Mouse (Mus musculus) frontal cortex, adult (tissue): ENCODE results near the gene Sh3bgr.
A peak's percentile ranks its signal among the peaks of the same experiment; 100 is the strongest.

Experiments
- ATAC-seq: cut with Nextera tagmentation; 2 replicates; pipeline ENCODE4 v1.9.2; 2017; ENCODE audit warnings: mild to moderate bottlenecking, moderate library complexity, mixed read lengths; ENCODE audit not compliant: low TSS enrichment

The Sh3bgr gene

DNA sequence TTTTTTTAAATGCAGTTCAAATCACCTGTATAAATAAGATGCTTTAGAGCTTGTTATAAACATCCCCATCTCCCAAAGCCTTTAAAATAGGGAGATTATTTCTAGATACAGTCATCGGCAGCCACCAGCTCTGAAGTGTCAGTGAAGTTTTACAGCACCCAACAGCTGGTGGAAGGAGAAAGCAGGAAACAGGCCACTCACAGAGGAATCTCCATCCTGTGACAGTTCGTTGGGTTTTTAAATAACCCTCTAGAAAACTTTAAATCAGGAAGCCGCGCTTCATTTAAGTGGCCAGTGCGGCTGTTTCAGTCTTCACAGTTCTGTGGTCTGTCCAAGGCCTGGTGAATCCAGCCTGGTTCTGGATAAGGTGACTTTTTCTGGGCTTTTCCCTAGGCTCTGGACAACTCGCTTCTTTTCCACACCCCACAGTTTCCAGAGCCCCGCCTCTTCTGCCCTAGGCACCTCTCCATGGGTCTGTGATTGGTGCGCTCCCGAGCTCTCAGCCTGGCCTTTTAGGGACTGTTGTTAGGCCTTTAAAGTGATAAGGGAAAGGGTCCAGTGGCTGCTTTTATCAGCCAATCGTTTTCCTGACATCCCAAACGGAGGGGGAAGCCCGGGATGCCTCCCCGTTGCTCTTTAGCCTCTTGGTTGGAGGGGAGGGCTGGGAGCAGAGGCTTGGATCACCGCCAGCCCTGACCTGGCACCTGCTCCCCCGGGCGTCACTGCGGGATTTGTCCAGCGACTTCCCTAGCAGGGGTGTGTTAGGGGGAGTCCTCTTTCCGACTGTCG is at the start of gene Sh3bgr:
TSS of gene Sh3bgr (plus strand) at position 538 of the 789 bp plus-strand sequence.
- no peak for ATAC-seq

DNA sequence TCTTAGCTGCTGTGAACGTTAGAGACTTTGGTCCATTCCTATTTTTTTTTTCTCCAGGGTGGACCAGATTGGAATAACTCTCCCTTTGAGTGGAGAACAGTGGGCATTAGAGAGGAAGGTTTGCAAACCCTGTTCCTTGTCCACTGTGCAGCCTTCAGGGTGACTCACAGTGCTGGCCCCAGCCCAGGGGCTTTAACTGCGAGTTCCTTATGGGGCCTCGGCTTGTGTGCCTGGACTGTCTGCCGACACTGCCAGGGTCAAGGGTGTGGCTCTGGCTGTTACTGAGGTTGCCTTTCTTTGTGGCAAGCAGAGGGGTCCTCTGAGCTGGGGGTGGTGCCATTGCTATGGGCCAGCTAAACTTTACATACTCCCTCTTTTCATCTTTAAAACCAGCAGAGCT is 49.3 kb upstream of the Sh3bgr start:
- ATAC-seq: no peak

DNA sequence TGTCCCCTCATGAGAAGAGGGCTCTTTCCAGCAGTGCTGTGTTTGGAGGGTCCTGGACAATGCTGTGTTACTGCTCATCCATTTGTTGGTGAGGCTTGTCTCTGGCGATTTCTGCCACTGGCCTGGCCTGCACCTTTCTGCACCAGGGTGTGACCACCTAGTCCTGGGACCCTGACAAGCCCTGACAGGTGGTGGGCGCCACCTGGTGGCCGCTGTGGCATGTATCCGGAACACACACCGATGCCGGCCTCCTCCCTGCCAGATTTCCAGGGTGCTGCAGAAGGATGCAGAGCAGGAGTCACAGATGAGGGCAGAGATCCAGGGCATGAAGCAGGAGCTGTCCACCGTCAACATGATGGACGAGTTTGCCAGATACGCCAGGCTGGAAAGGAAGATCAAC is 48.7 kb upstream of the Sh3bgr start:
- ATAC-seq: peak; percentile 61

DNA sequence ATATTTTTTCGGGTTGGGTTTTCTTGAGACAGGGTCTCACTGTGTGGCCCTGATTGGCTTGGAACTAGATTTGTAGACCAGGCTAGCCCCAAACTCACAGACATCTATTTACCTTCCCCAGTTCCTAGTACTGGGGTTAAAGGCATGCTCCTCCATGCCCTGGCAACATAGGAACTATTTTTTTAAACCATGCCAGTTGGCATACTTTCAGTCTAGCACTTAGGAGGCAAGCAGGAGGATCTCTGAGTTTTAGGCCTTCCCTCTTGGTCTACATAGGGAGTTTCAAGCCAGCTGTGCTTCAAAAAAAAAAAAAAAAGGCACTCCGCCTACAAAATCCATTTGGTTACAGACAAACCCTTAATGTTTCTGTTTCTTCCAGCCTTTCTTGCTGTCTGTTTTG is 45.8 kb upstream of the Sh3bgr start:
- no peak for ATAC-seq

DNA sequence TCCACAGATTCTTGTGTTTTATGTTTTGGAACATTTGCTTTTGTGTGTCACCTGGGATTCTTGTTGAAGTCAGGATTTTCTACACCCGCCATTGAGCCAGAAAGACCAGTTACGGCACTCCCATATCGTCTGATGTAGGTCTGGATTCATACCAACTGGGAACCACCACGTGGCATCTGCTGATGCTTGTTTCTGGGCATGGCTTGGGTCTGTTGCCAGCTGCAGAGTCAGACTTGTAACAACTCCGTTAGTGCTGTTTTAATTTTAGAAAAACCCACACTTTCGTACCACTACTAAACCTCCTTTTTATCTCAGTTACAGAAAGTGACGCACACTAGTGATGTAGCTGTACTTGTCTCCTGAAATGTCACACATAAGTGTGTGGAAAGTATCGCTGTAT is 44.2 kb upstream of the Sh3bgr start:
- ATAC-seq: peak; percentile 57

DNA sequence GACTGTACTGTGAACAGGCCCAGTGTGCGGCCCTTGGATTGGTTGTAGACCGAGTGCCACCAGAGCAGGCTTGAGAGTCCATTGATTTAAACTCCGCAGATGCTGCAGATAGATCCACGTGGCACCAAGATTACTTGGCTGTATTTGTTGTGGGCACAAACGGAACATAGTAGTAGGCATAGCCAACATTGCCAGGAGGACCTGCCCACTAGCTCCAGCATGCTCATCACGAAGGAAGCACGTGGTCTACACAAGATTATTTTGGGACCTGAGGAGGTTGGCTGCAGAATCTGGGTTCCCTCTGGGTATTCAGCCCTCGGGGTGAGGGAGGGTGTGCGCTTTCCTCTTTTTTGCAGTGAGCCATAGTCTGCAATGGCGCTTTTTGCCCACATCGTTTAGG is 43.1 kb upstream of the Sh3bgr start:
- ATAC-seq: peak; percentile 83

DNA sequence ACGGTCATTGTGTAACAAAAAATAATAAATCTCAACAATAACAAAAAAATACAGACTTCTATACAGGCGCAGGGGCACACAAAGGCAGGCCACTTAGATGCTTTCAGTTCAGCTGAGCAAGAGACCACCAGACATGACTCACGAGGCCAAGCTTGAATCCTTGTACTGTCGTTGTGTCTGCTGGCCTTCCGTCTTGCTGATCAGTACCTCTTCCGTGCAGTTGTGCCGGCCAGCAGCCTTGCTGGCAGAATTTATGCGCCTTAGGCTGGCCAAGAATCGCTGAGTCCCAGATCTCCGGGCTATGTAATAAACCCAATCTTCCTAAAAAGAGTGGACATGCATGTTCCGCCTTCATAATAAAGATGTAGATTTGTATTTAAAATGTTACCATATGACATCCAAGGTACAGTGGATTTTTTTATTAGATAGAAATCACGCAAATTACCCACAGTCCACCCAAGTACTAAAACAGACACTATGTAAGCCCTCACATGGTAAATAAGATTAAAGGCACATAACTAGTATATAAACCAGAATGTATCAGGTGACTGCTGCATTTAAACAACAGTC is 41.7 kb upstream of the Sh3bgr start:
- no peak for ATAC-seq

DNA sequence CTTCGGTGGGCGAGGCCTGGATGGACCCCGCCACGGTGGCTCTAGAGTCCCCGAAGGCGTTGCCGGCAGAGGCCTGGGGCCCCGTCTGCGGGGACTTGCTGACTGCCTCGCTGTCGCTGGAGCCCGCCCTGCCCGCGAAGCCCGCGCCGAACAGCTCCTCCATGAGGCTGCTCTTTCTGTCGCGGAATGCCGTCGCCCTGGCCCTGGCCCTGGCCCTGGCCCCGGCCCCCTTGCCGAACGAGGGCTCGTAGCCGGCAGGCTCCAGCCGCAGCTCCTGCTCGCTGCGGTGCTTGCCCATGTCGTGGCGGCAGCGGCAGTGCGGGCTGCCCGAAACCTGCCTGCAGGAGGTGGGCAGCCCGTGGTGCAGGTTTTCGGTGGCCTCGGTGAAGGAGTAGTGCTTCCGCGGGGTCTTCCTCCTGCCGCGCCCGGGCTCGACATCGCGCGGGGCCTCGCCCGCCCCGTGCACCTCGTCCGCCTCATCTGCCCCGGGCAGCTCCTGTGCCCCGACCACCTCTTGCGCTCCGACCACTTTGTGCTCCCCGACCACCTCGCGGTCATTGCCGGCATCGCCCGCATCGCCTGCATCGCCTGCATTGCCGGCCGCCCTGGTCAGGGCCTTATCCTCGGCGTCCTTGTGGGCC is 41.0 kb upstream of the Sh3bgr start:
- ATAC-seq: no peak

DNA sequence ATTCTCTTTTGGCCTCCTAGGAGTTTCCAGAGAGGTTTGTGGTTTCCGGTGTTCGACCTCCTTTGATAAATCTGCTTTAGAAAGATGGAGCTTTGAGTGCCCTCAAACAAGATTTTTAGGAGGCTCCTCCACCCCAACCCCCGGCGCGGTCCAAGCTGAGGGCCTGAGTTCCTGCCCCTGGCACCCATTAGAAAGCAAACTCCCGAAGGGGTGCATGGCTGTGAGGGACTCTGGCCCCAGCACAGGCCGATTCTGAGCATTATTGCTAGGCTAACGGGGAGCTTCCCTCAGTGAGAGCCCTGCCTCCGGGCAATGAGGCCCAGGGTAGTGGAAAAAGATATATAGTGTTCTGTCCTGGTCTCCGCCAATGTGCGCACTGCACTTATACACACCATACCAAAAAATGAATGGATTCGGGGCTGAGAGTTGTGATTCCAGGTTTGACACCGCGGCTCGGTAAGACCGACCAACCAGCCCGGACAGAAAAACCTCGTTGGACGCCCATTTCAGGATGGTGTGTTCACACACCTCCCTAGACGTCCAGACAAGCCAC is 40.4 kb upstream of the Sh3bgr start:
- no peak for ATAC-seq

DNA sequence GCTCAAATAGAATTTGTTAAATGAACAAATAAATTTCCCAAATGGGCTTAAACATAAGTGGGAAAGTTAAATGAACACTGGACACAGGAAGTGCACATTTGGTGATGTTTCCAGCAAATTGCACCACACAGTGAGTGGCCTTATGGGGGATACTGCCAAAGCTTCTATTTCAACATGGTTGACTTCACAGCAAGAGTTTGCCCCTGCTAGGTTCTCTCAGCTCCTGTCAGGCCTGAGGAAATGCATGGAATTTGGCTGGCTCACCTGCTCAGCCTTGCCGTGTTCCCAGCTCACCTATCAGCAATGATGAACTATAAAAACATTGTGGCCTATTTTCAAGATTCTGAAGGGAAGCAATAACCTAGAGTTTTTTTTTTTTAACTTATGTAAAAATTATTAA is 39.3 kb upstream of the Sh3bgr start:
- ATAC-seq: no peak

DNA sequence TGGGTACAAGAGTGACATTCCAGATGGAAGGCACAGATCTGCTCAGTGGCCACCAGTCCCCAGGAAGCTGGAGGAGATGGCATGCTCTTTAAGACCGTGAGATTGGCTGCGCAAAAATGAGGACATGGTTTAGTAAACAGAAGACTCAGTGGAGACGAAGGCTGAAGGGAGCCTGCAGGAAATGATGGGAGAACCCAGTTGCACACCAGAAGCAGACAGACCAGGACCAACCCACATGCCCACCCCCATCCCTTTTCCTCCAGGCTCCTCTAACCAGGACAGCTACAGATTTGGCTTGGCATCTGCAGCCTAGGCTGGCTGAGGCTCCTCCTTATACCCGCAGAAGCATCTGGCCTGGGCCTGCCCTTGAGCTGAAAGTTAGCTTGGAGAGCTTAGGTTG is 38.9 kb upstream of the Sh3bgr start:
- no peak for ATAC-seq

DNA sequence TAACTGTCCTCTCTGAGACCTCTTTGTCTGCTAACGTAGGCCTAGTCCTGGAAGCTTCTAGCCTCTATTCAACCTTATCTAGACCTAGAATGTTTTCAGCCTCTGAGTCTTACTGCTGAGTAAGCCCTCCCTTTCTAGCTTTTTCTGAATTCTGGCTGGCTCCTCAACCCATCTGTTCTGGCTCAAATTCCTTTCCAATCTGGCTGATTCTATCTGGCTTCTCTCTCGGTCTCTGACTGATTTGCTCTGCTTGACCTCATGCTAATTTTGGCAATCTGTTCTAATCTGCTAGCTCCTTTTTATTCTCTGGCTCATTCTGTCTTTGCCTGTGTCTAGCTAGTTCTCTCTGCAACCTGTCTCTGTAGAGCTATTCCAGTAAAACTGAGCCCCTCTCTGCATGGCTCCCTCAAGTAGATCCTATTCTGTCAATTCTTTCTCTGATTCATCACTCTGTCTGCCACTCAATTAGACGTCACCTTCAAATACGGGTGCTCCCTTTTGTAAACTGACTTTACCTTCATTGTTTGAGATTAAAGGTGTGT is 34.5 kb upstream of the Sh3bgr start:
- ATAC-seq: no peak

DNA sequence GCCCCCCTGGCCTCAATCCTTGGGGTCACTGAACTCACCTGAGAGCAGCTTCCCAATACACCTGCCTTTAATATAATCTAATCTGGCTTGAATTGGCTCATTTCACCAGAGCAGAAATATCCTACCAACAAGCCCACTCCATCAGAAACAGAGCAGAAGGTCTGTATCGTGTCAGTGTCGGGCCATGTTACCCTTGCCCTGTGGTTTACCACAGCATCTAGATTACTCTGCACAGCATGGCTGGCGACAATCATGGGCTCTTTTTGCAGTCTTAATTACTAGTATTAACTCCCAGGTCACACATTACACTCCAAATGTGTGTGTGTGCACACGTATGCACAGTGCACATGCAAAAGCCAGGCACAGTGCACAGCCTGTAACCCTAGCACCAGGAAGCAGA is 31.4 kb upstream of the Sh3bgr start:
- no peak for ATAC-seq

DNA sequence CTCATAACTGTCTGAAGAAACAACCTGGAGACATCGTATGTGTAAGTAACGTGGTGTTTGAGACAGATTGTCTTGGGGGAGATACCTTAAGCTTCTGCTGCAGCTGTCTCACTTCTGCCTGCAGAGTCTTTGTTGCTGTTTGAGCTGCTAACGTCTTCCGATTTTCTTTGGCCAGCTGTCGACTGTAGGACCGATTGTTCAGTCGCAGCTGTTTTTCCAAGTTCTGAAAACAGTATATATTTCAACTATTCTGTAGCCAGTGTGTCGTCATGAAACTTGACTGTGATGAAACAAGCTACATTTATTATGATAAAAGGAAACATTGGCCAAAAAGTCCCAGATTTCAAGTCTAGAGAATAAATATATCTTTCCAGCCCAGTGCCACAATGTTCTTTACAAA is 26.6 kb upstream of the Sh3bgr start:
- no peak for ATAC-seq

DNA sequence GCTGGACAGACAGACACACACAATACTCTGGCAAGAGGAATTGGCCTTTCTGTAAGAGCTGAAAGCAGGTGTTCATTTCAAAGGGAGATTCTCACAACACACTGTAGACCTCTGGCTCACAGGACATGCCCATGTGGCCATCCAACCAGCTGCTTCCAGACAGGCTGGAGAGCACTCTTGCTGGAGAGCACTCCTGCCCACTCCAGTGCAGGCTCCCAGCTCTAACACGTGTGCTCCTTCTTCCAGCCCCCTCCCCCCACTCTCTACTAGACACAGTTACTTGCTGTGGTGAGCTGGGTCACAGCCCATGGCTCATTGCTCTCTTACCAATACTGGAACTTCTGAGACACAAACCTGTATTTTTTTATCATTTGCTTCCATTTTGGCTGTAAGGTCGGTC is 24.9 kb upstream of the Sh3bgr start:
- ATAC-seq: no peak

DNA sequence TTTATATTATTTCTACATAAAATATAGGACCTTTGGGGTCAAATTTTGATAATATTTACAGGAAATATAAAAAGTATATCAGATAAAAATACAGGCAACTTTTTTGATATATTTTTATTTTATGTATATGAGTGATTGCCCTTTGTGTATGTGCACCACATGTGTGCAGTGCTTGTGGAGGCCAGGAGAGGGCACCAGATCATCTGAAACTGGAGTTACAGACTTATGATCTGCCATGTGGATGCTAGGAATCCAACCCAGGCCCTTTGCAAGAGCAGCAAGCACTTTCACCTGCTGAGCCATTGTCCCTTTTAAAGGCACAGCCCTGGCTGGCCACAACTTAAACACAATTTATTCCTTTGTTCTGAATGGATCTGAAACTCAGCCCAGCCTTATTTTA is 21.1 kb upstream of the Sh3bgr start:
- no peak for ATAC-seq

DNA sequence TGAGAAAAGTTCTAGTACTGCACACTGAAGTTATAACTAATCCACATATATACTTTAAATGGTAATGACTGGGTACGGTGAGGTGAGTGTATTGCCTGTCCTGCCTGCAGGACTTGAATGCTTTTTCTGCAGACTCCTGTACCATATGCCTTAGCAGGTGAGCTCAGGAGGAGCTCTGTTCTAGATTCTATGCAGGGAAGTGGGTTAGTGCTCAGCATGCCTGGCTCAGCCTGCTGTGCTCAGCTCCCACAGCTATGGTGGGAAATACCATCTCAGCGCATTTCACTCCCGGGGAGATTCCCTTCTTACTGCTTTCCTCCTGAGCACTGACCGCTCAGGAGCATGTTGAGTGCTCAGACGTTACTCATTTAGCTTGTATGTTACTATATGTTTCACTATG is 12.6 kb upstream of the Sh3bgr start:
- no peak for ATAC-seq

DNA sequence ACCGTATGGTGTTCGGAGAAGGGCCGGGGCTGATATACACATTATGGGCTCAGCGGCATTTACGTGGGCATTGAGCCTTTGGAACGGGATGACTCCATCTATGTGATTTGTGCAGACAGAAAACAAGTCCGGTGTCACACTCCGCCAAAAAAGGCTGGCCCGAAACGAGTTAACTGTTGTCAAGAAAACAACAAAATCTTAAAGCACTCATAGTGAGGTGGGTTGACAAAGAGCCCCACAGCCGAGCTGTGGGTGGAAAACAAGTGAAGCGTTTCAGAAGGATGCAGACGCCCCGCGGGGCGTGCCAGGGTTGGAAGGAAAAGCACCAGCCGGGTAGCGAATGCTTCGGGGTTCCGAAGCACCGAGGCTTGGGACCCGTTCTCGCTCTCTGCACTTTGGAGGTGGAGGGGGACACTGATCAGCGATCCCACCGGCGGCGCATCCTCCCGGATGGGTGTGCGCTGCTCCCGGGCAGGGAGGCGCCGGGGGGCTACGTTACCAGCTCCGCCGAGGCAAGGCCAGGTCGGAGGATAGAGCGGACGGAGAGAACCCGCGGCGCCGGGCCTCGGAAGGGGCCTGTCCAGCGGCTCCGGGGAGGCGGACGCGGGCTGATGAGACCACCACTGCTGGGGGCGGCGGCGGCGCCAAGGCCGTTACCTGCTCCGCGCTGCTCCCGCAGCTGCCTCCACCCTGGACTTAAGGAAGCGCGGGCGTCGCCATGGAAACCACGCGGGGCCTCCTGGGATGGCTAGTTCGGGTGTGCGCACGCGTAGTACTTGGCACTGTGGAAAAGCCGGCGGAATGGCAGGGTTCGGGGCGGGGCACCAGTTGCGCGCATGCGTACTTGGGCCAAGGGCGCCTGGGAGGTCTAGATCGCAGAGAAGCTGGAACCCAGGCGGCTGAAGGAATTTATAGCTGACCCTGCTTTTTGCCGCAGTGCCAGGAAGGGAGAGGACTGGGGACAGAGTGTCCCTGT is 8.4 kb upstream of the Sh3bgr start, which contains the start of gene Lca5l:
TSS of gene Lca5l (minus strand) at position 741 of the 976 bp plus-strand sequence.
- ATAC-seq: peak; percentile 99

DNA sequence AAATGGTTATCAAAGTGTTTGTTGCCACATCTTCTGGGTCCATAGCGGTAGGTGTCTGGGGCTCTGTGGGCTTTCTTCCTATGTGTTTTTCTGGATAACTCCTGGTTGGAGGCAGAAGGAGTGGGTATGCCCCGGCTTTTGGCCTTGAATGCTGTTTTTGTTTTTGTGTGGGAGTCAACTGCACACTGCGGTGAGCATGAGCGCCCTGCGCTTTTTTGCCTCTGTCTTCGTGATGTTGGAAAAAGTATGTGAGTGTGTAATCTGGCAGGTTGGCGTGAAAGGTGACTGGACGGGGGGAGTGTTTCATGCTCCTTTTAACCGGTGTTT is 415 bp downstream of the Sh3bgr start:
- ATAC-seq: no peak

DNA sequence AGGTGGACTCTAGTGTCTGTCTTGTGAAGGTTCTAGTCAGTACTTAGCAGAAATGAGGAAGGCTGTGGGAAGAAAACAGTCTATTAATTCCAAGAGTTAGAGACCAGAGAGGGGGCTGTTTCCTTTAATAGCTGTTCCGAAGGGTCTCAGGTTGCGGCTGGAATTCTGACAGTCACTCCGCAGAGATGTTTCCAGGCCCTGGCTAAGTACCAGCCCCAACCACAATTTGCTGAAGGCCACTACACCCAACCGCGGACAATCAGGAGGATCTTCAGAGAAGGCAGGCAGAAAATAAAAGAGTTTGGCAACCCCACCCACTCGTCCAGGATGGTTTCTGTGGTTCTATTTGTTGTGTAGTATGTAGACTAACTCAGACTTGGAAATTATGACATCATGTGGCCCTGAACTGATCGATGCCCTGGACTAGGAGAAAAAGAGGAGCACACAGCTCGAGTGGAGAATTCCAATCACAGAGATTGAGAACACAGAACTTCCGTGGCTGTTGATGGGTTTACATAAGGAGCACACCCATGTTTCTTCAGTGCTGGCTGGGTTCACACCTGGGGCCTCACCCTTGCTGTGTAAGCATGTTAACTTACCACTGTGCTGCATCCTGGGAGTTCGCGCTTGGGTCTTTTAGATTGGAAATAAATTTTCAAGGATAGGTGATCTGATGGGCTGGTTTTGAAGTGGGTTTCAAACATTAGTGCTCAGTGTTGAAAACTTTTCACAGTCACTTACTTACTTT is 1.4 kb downstream of the Sh3bgr start:
- no peak for ATAC-seq

DNA sequence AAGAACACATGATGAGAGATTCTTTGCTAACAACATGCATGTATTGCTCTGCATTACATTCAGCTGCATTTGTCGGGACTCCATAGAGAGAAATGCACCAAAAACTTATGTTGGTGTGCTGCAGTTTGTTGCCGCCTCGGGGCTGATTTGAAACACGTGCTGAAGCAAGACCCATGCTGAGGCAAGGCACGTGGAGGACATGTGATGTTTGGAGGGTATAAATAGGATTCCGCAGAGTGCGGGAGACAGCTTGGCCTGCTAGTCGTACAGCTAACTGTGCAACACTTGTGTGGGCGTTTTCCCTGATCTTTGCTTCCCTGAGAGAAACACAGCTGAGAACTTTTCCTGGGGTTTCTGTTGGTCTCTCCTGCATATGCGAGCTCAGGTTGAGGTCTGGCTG is 9.5 kb downstream of the Sh3bgr start:
- ATAC-seq: no peak
